8 mouse cellular contexts compared by ENCODE assay signal in genomic region chr10:122047727-122048365, GRCm38 (mm10). TPM values are rescaled to one million over a fixed set of nuclear protein-coding genes. Genes with fewer than 3 reads are reported as not detected.
A peak's percentile ranks its signal among the peaks of the same experiment; 100 is the strongest.
DNase-seq lines count a peak whose midpoint lies in the region; ATAC-seq lines count a peak whose summit lies in the region.

No protein-coding gene starts in this region.

- peak; percentile 92 for DNase-seq in ZHBTc4 (ENCODE audit: low read depth, low spot score)
- DNase-seq in cerebellum, postnatal 36 days = peak; percentile 76 to 79
- peak; percentile 79 to 86 for DNase-seq in frontal cortex, postnatal 36 days (ENCODE audit: low spot score in 2 of 2)
- peak; percentile 79 to 87 for DNase-seq in layer of hippocampus, postnatal 36 days
- DNase-seq in lung, postnatal 14 days = peak; percentile 93
- DNase-seq in ovary, postnatal 14 days (ENCODE audit: low spot score) = peak; percentile 93
- DNase-seq in thymus, postnatal 10 days (ENCODE audit: low spot score in 2 of 2) = peak; percentile 56 to 82

- H3K9ac ChIP-seq in hindbrain, embryonic 13.5 days = peak overlapping the region; percentile 97

- peak; percentile 79 for ATAC-seq in hindbrain, embryonic 13.5 days (ENCODE audit: low FRiP score)

- 18% methylated on average over 30 of the region's 44 CpGs for WGBS in hindbrain, embryonic 13.5 days

- H3K27me3 ChIP-seq in hindbrain, embryonic 13.5 days = no peaks in the 10 kb centered on the region

- H3K9me3 ChIP-seq in hindbrain, embryonic 13.5 days = no peaks in the 10 kb centered on the region

- peak overlapping the region; percentile 85 for H3K4me3 ChIP-seq in hindbrain, embryonic 13.5 days

- H3K36me3 ChIP-seq in hindbrain, embryonic 13.5 days = no peaks in the 10 kb centered on the region

- H3K4me1 ChIP-seq in hindbrain, embryonic 13.5 days (replicated peaks) = peaks cover 28% of the 10 kb centered on the region

- peak overlapping the region; percentile 95 for H3K27ac ChIP-seq in hindbrain, embryonic 13.5 days

- peak overlapping the region; percentile 80 for H3K4me2 ChIP-seq in hindbrain, embryonic 13.5 days

RNA-seq across cellular contexts. Expression of gene Srgap1, which starts 0.7 kb away (rescaled TPM):
- polyA plus RNA-seq in hindbrain, embryonic 13.5 days (2015; fragmentation: Nextera tagmentation; extraction: Ambion mirVana) = 39.9 and 42.0 TPM in 2 replicates
- total RNA-seq in layer of hippocampus, postnatal 36 days (2021) = 10 to 100 TPM; 12.2 to 13.0 TPM

RNA-seq across cellular contexts. Expression of gene Rxylt1, which starts 49.3 kb away (rescaled TPM):
- 38.0 and 38.5 TPM in 2 replicates for polyA plus RNA-seq in hindbrain, embryonic 13.5 days (2015; fragmentation: Nextera tagmentation; extraction: Ambion mirVana)
- 10 to 100 TPM; 34.3 to 41.3 TPM for total RNA-seq in layer of hippocampus, postnatal 36 days (2021)

Comparison
In these comparisons a context has a peak if more than half of its experiments do, and no peak if none do; other contexts are left out.
1. Peak in every context shown above with its lines: DNase-seq, ATAC-seq, H3K4me3 ChIP-seq and H3K27ac ChIP-seq.